Mouse (Mus musculus) cerebellum, adult 2 months (tissue): ENCODE data around the gene Syngr1. TPM values are rescaled to one million over a fixed set of nuclear protein-coding genes. Genes with fewer than 3 reads are reported as not detected.

Experiments used
- DNase-seq, 2 experiments: peaks; one replicate each; pipeline ENCODE4 v3.0.0; 2021
- H3K27ac ChIP-seq: fragments of 200-500 bp; 2 replicates; pipeline ENCODE4 v1.5.1; 2012; ENCODE audit warnings: low read length, control low read depth, inconsistent platforms; ENCODE audit not compliant: insufficient read depth
- H3K27me3 ChIP-seq: fragments of 200-500 bp; 2 replicates; pipeline ENCODE4 v1.6.1; 2012; ENCODE audit warnings: inconsistent platforms, mild to moderate bottlenecking, low read length, moderate library complexity; ENCODE audit not compliant: control insufficient read depth, insufficient read depth
- H3K4me1 ChIP-seq: fragments of 200-500 bp; 2 replicates; pipeline ENCODE4 v1.6.1; 2011; ENCODE audit warnings: low read length; ENCODE audit not compliant: control insufficient read depth, insufficient read depth
- H3K4me3 ChIP-seq: fragments of 200-500 bp; replicated peaks from 2 replicates; pipeline ENCODE3; 2011; ENCODE audit warnings: mild to moderate bottlenecking, low read depth, low read length, control low read depth; ENCODE audit not compliant: insufficient read depth
- CTCF ChIP-seq: fragments of 200-500 bp; IDR thresholded peaks from 2 replicates; pipeline ENCODE4 v1.5.1; 2011; ENCODE audit warnings: low read depth, mild to moderate bottlenecking, control low read depth, low read length, moderate library complexity, borderline replicate concordance; ENCODE audit not compliant: insufficient read depth
- POLR2A ChIP-seq: fragments of 200-500 bp; IDR thresholded peaks from 2 replicates; pipeline ENCODE4 v1.6.1; 2011; ENCODE audit warnings: low read length, control low read depth, borderline replicate concordance; ENCODE audit not compliant: insufficient read depth
- WGBS: fragments of 180-500 bp; shearing (Covaris S2); methylation state at CpG from one replicate; pipeline ENCODE4 v1.1.7; 2018; 5-methylcytosine and 5-hydroxymethylcytosine counted together
- polyA plus RNA-seq: library from polyadenylated mRNA; depleted of rRNA; stranded (reverse); fragments of >200 nt; gene quantifications from 2 replicates; pipeline ENCODE4 v1.2.3, GENCODE M21; 2012

The Syngr1 gene
- polyA plus RNA-seq, 1 experiment = 448 TPM

DNA sequence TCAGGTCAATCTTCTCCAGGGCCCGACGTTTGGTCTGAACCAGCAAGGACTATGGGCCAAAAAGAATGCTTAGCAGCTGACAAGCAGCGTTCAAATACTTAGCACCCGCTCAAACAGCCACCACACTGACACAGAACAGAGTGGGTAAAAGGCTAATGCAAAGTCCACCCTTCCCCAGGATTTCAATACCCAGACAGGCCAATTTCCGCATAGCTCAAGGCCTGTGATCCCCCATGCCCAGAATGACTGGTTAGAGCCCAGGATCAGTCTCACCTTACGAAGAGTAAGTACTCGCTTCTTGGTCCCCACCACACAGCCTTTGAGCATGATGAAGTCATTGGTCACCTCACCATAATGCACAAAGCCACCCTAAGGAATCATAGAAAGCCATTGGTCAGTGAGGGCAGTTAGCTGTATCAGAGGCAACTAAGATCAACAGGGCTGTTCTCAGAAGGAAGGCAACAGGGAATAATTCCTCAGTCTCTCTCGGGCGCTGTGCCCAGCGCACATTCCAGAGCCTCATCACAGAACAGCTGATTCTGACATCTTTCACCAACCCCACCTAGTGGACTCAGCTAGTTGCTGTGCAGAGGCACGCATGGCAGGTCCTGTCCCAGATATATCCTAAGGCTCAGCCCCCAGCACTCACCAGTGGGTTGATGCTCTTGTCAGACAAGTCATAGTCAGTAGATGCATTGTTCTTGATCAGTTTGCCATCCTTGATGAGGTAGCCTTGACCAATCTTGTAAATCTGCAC, 12.9 kb upstream of the Syngr1 start:
- H3K4me1 ChIP-seq = peaks cover 7% of the 10 kb centered on the region; the same call in 1 of the 2 replicates
- no peak overlapping the region for H3K27ac ChIP-seq
- DNase-seq = no peak
- TF ChIP-seq CTCF (no peak), POLR2A (no peak)
- WGBS = 61% methylated on average over 11 of the region's 11 CpGs
- H3K27me3 ChIP-seq = no peaks in the 10 kb centered on the region
- H3K4me3 ChIP-seq = no peak overlapping the region

DNA sequence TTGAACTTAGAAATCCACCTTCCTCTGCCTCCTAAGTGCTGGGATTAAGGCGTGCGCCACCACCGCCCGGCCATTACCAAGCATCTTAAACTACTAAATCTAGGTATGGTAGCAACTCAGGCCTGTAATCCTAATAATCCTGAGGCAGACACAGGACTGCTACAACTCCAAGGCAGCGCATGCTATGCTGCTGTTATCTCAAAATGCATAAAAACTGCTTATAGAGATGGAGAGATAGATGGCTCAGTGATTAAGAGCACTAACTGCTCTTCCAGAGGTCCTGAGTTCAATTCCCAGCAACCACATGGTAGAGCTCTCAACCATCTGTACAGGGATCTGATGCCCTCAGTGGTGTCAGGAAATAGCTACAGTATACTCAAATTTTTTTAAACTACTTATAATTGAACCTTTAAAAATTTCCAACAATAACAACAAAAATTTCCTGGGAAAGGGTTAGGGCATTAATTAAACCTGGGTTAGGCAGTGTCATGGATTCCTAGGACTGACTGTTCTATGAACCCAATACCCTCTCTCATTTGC, 11.9 kb upstream of the Syngr1 start:
- Histone ChIP-seq H3K27ac (no peak overlapping the region), H3K4me1 (peaks cover 7% of the 10 kb centered on the region; the same call in 1 of the 2 replicates), H3K4me3 (no peak overlapping the region), H3K27me3 (no peaks in the 10 kb centered on the region)
- no peak for DNase-seq
- WGBS = 90% methylated on average over 5 of the region's 5 CpGs
- TF ChIP-seq POLR2A (no peak), CTCF (no peak)

DNA sequence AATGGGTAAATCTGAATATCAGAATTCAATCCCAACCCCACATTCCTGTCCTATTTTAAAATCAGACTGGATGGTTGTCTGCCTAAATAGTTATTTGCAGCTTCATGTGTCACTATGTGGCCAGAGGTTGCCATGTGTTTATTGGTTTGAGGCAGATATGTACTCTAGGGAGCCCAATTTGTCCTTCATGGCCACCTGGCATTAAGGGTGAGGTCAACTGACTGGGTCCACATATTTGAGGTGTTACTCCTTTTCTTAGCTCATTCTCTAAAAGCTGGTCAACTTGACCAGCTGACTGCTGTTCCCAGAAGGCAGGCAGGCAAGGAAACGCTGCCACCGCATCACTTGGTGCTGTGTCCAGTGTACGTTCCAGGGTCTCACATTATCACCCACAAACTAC, 11.2 kb upstream of the Syngr1 start:
- DNase-seq = no peak
- H3K4me1 ChIP-seq = peaks cover 2% of the 10 kb centered on the region; the same call in 1 of the 2 replicates
- WGBS = 82% methylated on average over 3 of the region's 3 CpGs
- no peak overlapping the region for H3K27ac ChIP-seq
- no peaks in the 10 kb centered on the region for H3K27me3 ChIP-seq
- TF ChIP-seq CTCF = no peak
- TF ChIP-seq POLR2A = no peak
- H3K4me3 ChIP-seq = no peak overlapping the region

DNA sequence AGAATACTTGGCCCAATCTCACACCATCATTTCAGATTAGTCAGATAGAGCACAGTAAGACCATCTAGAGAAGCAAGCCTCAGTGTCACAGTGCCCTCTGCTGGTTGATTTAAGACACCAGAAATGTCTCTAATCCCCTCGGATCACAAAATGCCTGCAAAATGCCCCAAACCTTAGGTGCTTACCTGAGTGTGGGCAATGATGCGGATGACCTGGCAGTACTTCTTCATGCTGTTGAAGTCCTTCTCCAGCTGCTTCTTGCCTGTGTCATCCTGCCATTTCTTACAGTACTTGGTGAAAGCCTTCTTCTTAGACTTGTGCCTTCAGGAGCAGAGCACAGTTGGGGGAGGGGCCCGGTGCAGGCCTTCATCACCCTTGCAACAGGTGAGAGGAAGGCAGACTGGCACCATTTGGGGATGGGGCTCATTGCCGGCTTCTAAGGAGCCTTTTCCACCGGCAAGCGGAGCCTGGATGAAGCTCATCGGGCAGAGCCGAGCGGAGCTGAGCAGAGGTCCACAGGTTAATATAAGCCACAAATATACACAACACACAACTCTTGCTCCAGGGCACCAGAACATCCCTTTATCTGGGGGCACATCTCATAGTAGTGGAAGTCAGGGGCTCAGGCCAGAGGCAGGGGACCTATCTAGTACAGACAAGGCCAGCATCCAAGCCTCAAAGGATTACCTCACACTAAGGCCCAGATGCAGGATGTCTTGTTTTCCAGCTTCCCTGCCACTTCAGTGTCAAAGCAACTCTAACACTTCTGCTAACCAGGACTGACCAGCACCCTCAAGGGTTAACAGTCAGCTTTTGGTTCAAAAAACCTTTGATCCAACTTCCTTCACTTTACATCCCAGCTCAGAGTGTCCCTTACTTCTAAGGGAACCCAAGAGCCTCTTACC, 10.2 kb upstream of the Syngr1 start:
- Histone ChIP-seq H3K4me1 (no peaks in the 10 kb centered on the region), H3K27me3 (no peaks in the 10 kb centered on the region), H3K27ac (no peak overlapping the region), H3K4me3 (no peak overlapping the region)
- 53% methylated on average over 9 of the region's 9 CpGs for WGBS
- peak; percentile 45 to 52 for DNase-seq
- TF ChIP-seq CTCF = peak; percentile 47; the same call in 1 of the 2 replicates
- TF ChIP-seq POLR2A = no peak

DNA sequence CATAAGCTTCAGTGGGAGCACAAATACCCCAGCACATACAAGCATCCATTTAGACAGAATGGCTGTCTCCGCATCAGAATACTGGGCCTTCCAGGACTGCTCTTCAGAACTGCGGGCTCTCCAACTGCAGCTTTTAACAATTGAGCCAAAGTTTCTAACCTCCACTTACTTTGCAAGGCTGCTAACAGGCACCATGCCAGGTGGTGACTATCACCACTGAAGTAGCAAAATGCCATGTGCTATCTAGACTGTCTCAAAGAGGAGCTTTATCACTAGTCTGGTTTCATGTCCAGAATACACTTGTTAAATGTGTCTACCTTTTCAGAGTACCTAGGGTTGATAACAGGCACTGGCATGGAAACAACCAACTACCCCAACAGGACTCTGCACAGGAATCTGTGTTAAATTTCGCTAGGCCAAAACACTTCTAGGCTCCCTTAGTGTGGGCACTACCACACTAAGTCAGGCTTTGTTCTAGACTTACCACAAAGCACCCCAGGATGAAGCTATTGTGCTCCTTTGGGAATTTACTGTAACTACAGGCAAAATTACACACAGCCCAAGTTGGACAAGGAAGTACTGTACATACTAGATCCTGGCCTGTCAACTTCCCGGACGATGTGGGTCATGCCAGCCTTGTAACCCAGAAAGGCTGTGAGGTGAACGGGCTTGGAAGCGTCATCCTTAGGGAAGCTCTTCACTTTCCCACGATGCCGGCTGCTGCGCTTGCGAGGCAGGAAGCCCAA, 9.2 kb upstream of the Syngr1 start:
- H3K27me3 ChIP-seq = no peaks in the 10 kb centered on the region
- WGBS = 6% methylated on average over 11 of the region's 11 CpGs
- DNase-seq = no peak
- H3K4me3 ChIP-seq = peak overlapping the region; percentile 92
- TF ChIP-seq POLR2A (no peak), CTCF (no peak)
- H3K4me1 ChIP-seq = no peaks in the 10 kb centered on the region
- no peak overlapping the region for H3K27ac ChIP-seq

DNA sequence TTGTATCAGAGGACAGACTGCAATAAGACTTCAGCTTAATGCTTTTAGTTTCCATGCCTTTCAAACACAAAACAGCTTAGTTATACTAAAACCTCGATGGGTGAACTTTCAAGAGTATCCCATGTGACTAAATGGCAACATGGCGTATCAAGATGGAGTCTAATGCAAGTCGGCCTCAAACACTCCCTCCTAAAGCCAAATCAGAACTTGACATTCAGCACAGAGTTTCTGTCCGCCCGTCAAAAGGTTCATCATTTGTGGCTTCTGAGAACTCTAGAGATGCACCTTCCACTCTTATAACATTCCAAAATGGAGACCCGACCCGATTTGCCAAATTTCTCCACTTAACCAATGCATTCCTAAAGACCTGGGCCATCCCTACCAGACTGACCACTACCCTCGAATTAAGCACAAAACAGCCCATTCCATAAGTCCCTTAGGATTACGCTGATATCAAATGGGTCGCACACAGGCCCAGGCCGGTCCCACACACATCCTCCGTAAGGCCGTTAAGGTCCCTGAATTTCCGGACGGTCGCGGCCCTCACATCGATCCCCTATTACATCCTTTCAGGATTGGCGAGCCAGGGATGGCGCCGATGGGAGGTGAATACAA, 8.4 kb upstream of the Syngr1 start:
- H3K27me3 ChIP-seq = no peaks in the 10 kb centered on the region
- DNase-seq = no peak
- H3K4me3 ChIP-seq = peak overlapping the region; percentile 92
- H3K4me1 ChIP-seq = no peaks in the 10 kb centered on the region
- under 1% methylated on average over 21 of the region's 21 CpGs for WGBS
- TF ChIP-seq POLR2A (no peak), CTCF (no peak)
- peak overlapping the region; percentile 45 for H3K27ac ChIP-seq

DNA sequence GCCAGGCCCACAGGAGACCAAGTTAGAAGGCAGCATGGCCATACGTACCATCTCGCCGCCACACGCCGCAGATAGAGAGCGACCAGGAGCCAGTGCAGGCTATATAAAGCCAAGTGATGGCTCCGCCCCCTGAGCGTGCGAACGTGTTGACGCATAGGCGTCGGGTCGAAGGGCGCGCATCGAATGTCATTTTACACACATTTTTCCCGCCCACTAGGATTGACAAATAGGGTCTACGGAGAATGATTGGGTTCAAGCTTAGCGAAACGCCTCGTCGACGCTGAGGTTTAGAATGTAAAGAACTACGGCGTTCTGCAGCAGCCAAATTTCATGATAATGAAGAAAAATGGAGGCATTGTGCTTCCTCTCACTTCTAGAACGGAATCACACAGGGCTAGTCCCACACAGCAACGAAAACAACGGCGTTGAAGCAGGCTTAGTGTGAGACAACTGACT, 7.8 kb upstream of the Syngr1 start:
- no peak for TF ChIP-seq CTCF
- peak; percentile 100 for TF ChIP-seq POLR2A
- DNase-seq = peak; percentile 98 to 99
- Histone ChIP-seq H3K27me3 (no peaks in the 10 kb centered on the region), H3K27ac (peak overlapping the region; percentile 95), H3K4me1 (no peaks in the 10 kb centered on the region), H3K4me3 (peak overlapping the region; percentile 92)
- under 1% methylated on average over 30 of the region's 30 CpGs for WGBS
